Mouse (Mus musculus) gastrocnemius, postnatal 36 days (tissue): Measurements from ENCODE around the gene Ints14. TPM values are rescaled to one million over a fixed set of nuclear protein-coding genes. Genes with fewer than 3 reads are reported as not detected.

Source experiments
- DNase-seq, 2 experiments: peaks; one replicate each; pipeline ENCODE4 v3.0.0; 2022
- intact Hi-C: fragments of 180-260 bp; cut with DNase I; formaldehyde crosslinking; loops from one replicate; pipeline ENCODE4 v1.15.1; 2025
- long read RNA-seq, 2 experiments: library from polyadenylated mRNA; stranded (forward); transcript quantifications; one replicate each; pipeline ENCODE4 v2.0.0; 2021
- total RNA-seq, 2 experiments: library from RNA; stranded (reverse); gene quantifications; 2 replicates each; pipeline ENCODE4 v1.2.3; 2021

Gene Ints14
- total RNA-seq = 10 to 100 TPM; 16.0 to 16.3 TPM
- long read RNA-seq, experiment 1, transcript Ints14-202 (13 exons, 2,820 nt) = major isoform, 15 of 22 reads
- long read RNA-seq, experiment 1, partial matches to known transcripts = 4 of 22 reads
- long read RNA-seq, experiment 1, other reads (novel, unspliced or antisense) = 0 of 22 reads
- long read RNA-seq, experiment 2, transcript Ints14-202 (13 exons, 2,820 nt) = major isoform, 14 of 21 reads
- long read RNA-seq, experiment 2, partial matches to known transcripts = 4 of 21 reads
- long read RNA-seq, experiment 2, other reads (novel, unspliced or antisense) = 3 of 21 reads

DNA sequence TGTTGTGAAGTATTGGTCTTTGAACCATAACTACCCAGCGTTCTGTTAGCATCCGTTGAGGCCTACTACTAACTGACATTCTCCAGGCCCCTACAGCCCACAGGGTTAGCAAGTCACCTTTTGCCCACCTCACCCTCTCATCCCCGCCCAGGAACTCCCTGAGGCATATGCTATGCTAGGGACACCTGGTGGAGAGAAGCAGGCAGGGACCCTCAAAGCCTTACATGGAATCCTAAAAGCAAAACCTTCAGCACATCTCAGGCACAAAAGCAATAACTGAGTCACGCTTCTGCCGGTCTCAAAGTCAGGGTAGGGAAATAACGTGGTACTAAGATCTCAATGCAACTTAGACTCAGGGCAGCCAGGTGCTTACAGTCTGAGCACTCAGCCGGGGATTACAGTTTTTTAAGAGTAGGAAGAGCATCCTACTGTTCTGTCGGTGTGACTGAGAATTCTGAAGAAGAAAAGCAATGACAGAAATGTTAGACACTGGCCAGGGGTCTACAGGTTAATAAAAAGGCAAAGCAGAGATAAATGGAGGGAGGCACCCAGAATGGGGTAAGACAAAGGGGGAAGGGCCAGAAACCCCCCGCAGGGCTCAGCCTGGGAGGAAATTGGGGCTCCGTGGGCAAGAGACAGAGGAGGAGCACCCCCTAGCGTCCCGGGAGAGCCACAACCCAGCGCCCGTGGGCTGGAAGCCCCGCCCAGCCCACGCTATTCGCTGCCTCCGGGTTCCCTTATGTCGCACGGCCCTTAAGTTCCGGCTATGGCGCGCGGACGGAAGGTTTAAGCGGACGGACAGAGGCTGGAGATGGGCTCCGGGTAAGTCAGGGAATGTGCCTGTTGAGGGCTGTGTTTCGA, at the start of gene Ints14:
Gene Ints14 (plus strand): TSS at position 789 of the 861 bp plus-strand sequence.
- DNase-seq = peak; percentile 94 to 99
- intact Hi-C loops = loop anchor here (5.0 kb wide), 1 partner anchor 183 kb away; no protein-coding TSS in a partner anchor

- DNase-seq = no peak
- intact Hi-C loops = no loop called here
Observed at GRCm38 (mm10) chr9:64913406-64913805, 47.3 kb upstream of the Ints14 start.

DNA sequence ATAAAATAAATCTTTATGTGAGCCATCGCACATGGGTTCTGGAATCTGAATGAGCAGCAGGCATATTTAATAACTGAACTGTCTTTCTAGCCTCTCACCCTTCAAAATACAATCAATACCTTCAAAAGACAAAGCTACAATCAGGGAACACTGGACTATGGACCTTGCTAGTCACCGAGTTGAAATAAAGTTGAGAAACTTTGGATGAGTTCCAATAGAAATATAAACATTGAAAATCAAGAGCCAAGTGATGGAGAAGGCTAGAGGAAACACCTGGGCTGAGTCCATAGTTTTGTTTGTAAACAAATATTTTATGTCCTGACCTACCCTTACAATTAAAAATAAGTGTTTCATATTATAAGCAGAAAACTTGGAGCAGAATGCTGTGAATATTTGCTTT, 46.7 kb upstream of the Ints14 start:
- intact Hi-C loops = no loop called here
- DNase-seq = no peak

DNA sequence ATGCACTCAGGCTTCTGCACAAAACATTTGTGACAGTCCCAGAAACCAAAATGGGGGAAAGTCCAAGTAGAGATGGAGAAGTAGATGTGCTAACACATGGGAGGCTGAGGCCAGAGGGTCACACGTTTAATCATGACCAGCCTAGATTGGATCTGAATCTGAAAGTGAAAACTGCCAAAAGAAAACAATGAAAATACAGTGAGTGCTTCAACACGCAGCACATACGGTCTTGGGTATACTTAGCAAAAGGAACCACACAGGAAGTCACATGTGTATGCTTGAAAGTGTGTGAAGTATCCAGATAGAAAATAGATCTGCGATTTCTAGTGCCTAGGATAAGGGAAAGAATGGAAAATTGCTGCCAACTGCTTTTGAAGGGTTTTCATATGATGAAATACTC, 46.1 kb upstream of the Ints14 start:
- DNase-seq = no peak
- intact Hi-C loops = no loop called here

DNA sequence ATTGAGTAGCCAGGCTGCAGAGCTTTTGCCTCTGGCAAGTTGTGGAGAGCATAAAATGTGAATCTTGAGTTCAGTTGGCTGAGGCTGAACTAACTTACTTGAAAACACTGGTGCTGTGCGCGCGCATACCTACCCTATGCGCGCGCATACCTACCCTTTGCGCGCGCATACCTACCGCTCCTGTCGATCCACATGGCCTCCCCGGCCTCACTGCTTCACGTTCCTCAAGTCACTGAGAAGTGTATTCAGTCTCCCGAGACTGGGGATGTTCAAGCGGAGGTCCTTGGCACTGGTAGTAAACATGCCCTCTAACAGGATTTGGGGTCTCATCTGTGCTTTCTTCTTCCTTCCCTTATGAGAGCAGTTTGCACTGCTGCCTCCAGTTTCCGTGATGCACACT, 42.1 kb upstream of the Ints14 start:
- intact Hi-C loops = no loop called here
- DNase-seq = no peak

DNA sequence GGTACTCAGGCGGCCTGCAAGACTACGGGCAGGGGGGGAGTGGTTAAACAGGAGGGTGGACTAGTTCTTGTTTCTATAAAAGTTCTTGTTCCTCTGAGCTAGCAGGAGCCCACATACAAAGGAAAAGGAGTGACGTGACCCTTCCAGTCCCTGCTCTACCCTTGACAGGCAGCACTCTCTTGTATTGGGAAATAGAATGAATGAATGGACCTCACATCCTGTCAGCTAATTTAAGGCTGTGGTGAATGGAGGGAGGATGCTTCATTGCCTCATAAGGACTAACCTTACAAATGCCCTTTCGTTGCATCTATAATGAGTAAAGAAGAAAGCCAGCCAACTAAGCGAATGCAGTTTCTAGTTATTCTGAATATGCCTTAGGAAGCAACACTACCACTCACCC, 34.9 kb upstream of the Ints14 start:
- DNase-seq = no peak
- intact Hi-C loops = no loop called here

- peak in 1 of 2 experiments; percentile 17 for DNase-seq
- intact Hi-C loops = no loop called here
Observed at GRCm38 (mm10) chr9:64926201-64926991, 34.3 kb upstream of the Ints14 start.

- DNase-seq = no peak
- intact Hi-C loops = no loop called here
Observed at GRCm38 (mm10) chr9:64930256-64930655, 30.4 kb upstream of the Ints14 start.

GRCm38 (mm10) chr9:64931751-64932610, 28.7 kb upstream of the Ints14 start:
- intact Hi-C loops = no loop called here
- DNase-seq = no peak

GRCm38 (mm10) chr9:64934015-64934754, 26.5 kb upstream of the Ints14 start:
- intact Hi-C loops = no loop called here
- peak; percentile 21 to 31 for DNase-seq

DNA sequence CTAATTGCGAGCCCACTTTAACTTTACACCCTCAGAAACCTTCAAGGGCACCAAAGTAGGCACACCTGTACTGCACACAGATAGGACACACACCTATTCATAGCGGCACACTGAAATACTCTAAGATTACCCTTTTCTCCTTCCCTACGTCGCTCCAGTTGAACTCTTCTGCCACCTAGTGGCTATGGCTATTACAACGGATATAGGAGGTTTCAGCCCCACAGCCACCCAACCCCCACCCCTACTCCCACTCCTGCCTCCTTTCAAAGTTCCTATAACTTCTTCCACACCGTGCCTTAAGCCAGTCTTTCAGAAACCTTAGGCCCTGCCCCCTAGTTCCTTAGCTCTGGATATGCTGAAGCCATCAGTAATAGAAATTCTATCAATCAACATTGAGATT, 24.2 kb upstream of the Ints14 start:
- peak in 1 of 2 experiments; percentile 27 for DNase-seq
- intact Hi-C loops = loop anchor here (5.0 kb wide), 1 partner anchor 159 kb away; no protein-coding TSS in a partner anchor

DNA sequence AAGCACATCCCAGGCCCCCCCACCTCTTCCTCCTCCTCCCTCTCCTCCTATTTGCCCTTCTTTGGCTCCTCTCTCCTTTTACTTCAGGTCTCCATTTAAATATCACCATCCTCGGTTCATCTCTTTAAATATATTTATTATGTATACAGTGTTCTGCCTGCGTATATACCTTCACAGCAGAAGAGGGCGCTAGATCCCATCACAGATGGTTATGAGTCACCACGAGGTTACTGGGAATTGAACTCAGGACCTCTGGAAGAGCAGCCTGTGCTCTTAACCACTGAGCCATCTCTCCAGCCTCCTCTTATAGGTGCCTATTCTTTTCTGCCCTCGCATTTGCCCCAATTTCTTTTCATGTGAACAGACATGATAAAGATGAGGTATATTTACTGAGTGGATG, 23.2 kb upstream of the Ints14 start:
- no peak for DNase-seq
- intact Hi-C loops = loop anchor here (5.0 kb wide), 1 partner anchor 160 kb away; no protein-coding TSS in a partner anchor

DNA sequence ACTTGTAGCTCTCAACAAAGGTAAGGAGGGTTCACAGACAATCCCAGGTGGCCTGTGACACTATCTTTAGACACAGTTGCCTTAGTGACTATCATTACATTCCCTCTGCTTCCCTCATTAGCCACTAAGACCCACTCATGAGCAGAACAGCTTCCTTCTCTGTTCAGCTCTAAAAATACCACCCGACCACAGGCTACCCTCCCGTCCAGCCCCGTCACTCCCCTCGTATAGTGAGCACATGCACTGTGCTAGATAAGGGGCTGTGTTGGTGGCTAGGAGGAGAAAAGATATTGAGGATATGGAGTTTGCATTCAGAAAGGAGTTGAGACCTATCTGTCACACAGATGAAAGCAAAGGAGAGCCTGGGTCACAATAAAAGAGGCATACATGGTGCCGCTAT, 22.2 kb upstream of the Ints14 start:
- intact Hi-C loops = loop anchor here (5.0 kb wide), 1 partner anchor 161 kb away; no protein-coding TSS in a partner anchor

DNA sequence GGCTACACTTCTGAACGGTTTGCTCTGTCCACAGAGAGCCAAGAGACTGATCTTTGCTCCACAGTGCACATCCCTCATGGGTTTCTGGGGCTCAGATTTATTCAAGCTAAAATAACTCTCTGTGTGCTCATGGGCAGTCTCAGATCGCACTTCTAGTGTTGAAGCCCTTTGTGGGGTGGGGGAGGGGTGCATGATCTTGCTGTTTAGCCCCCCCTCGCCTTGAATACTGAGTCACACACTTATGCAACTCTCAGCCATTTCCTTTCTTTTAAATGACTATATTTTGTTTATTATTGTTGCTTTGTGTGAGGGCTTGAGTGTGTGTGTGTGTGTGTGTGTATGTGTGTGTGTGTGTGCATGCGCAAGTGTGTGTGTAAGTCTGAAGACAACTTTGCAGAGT, 21.4 kb upstream of the Ints14 start:
- intact Hi-C loops = loop anchor here (5.0 kb wide), 1 partner anchor 162 kb away; no protein-coding TSS in a partner anchor

More for the DNA sequence above, 22.2 kb upstream of the Ints14 start:
- no peak for DNase-seq

GRCm38 (mm10) chr9:64939790-64940189, 20.9 kb upstream of the Ints14 start:
- intact Hi-C loops = loop anchor here (5.0 kb wide), 1 partner anchor 162 kb away; no protein-coding TSS in a partner anchor
- DNase-seq = no peak

More for the DNA sequence above, 21.4 kb upstream of the Ints14 start:
- no peak for DNase-seq

DNA sequence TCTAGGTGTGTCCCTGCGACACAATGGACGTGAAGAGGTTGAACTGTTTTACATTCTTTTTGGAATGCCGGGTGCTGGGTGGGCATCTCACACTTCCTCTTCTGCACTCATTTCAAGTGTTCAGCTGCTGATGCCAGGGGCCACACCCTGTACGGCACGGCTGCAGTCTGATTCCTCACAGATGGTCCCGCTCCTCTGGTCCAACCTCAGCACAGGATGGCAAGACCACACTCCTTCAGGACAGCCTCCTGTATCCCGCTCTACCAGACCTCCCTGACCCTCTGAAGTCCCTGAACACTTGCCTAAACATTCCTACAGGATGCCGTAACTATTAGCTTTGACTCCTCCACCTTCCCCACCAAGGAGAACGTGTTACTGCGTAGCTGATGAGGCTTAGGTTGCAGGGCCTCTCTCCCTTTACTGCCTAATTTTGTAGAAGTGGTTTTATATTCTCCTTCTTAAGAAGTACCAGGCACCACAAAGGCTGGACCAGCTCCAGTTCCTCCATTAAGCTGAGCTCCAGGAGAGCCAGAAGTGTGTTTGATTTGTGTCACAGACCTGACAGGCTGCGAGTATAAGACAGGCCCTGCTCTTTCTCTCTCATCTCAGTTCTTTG, 19.9 kb upstream of the Ints14 start:
- intact Hi-C loops = no loop called here
- no peak for DNase-seq

- intact Hi-C loops = no loop called here
- no peak for DNase-seq
Observed at GRCm38 (mm10) chr9:64941650-64942049, 19.1 kb upstream of the Ints14 start.

- DNase-seq = no peak
- intact Hi-C loops = no loop called here
Observed at GRCm38 (mm10) chr9:64943997-64944396, 16.7 kb upstream of the Ints14 start.
